Mouse (Mus musculus) erythroid progenitor cell, adult 5-6 weeks (primary cell): ENCODE measurements around the gene Gm11042. TPM values are rescaled to one million over a fixed set of nuclear protein-coding genes. Genes with fewer than 3 reads are reported as not detected.

Experiments
- ATAC-seq: replicated peaks from 2 replicates; pipeline ENCODE4 v1.8.0; 2016; ENCODE audit warnings: moderate number of reproducible peaks, mild to moderate bottlenecking, moderate TSS enrichment, inconsistent platforms; ENCODE audit not compliant: poor library complexity, low FRiP score, severe bottlenecking
- total RNA-seq, 2 experiments: library from RNA; stranded (forward) in 1 of 2; stranded (reverse) in 1 of 2; fragments of 150-400 nt in 1 of 2; fragments of 186-747, 209-891 nt in 1 of 2; gene quantifications; 2 replicates each; pipeline versions ENCODE4 v1.2.3 to v1.2.4; 2015 to 2017; ENCODE audit warnings: low replicate concordance in 2 of 2

Gene Gm11042
- total RNA-seq (2015; ENCODE audit: low replicate concordance) = not detected in 2 replicates
- not detected in 2 replicates for total RNA-seq (2017; ENCODE audit: low replicate concordance)

GRCm38 (mm10) chr12:74316344-74316973 lies at the start of gene Gm11042:
Gene Gm11042 (minus strand): TSS chr12:74316394.
- ATAC-seq = no peak

- no peak for ATAC-seq
These were observed 48.3 kb upstream of the Gm11042 start for GRCm38 (mm10) chr12:74364477-74364876.

GRCm38 (mm10) chr12:74363076-74363475 lies 46.9 kb upstream of the Gm11042 start:
- no peak for ATAC-seq

GRCm38 (mm10) chr12:74362453-74362852 lies 46.3 kb upstream of the Gm11042 start:
- no peak for ATAC-seq

- no peak for ATAC-seq
These were observed 43.6 kb upstream of the Gm11042 start for GRCm38 (mm10) chr12:74359791-74360190.

GRCm38 (mm10) chr12:74357806-74358205 lies 41.6 kb upstream of the Gm11042 start:
- ATAC-seq = no peak

- no peak for ATAC-seq
These were observed 26.5 kb upstream of the Gm11042 start for GRCm38 (mm10) chr12:74342720-74343119.

GRCm38 (mm10) chr12:74340070-74340469 lies 23.9 kb upstream of the Gm11042 start:
- no peak for ATAC-seq

GRCm38 (mm10) chr12:74333706-74334105 lies 17.5 kb upstream of the Gm11042 start:
- no peak for ATAC-seq

- ATAC-seq = no peak
These were observed 16.8 kb upstream of the Gm11042 start for GRCm38 (mm10) chr12:74333016-74333415.

GRCm38 (mm10) chr12:74329759-74330158 lies 13.6 kb upstream of the Gm11042 start:
- no peak for ATAC-seq

- ATAC-seq = no peak
These were observed 10.4 kb upstream of the Gm11042 start for GRCm38 (mm10) chr12:74326644-74327043.

- no peak for ATAC-seq
These were observed 5.8 kb upstream of the Gm11042 start for GRCm38 (mm10) chr12:74321981-74322380.

- ATAC-seq = no peak
These were observed 4.1 kb upstream of the Gm11042 start for GRCm38 (mm10) chr12:74320318-74320717.

GRCm38 (mm10) chr12:74316989-74317759 lies 980 bp upstream of the Gm11042 start:
- no peak for ATAC-seq

GRCm38 (mm10) chr12:74315221-74315620 lies 973 bp downstream of the Gm11042 start:
- no peak for ATAC-seq

- ATAC-seq = no peak
These were observed 3.6 kb downstream of the Gm11042 start for GRCm38 (mm10) chr12:74312611-74313010.

- no peak for ATAC-seq
These were observed 12.5 kb downstream of the Gm11042 start for GRCm38 (mm10) chr12:74303418-74304294.

GRCm38 (mm10) chr12:74301559-74301958 lies 14.6 kb downstream of the Gm11042 start:
- no peak for ATAC-seq

- ATAC-seq = no peak
These were observed 19.8 kb downstream of the Gm11042 start for GRCm38 (mm10) chr12:74296374-74296773.
